Mouse (Mus musculus) urinary bladder, postnatal 0 days (tissue): ENCODE measurements around the gene Atf7. TPM values are rescaled to one million over a fixed set of nuclear protein-coding genes. Genes with fewer than 3 reads are reported as not detected.

Source experiments
- microRNA counts: library from miRNA; unstranded; fragments of <30 nt; microRNA quantifications from one replicate; lab custom pipeline; 2016
- microRNA-seq: library from miRNA; unstranded; fragments of <30 nt; microRNA quantifications from one replicate; pipeline ENCODE4, GENCODE M21; 2016
- polyA plus RNA-seq: library from polyadenylated mRNA; unstranded; fragments of >200 nt; fragmentation: Nextera tagmentation; extraction: Ambion mirVana; gene quantifications from 2 replicates; pipeline ENCODE4 v1.2.1, GENCODE M21; 2015

Atf7 gene
- 21.9 and 26.8 TPM in 2 replicates for polyA plus RNA-seq

GRCm38 (mm10) chr15:102624970-102625686 is at the start of gene Atf7, which contains the start of gene Gm28047:
Gene Atf7 (minus strand): TSS chr15:102625464.
Gene Gm28047 (minus strand): TSS chr15:102625067.

GRCm38 (mm10) chr15:102672215-102673071 is 47.2 kb upstream of the Atf7 start, which contains the start of gene Atp5g2:
Gene Atp5g2 (minus strand): TSS chr15:102672352.

GRCm38 (mm10) chr15:102524892-102525485 is 100.3 kb downstream of the Atf7 start, which contains the start of gene Npff:
Gene Npff (minus strand): TSS chr15:102524942.

GRCm38 (mm10) chr15:102517976-102518858 is 107.0 kb downstream of the Atf7 start, which contains the start of gene Tarbp2:
Gene Tarbp2 (plus strand): TSS chr15:102518192.

DNA sequence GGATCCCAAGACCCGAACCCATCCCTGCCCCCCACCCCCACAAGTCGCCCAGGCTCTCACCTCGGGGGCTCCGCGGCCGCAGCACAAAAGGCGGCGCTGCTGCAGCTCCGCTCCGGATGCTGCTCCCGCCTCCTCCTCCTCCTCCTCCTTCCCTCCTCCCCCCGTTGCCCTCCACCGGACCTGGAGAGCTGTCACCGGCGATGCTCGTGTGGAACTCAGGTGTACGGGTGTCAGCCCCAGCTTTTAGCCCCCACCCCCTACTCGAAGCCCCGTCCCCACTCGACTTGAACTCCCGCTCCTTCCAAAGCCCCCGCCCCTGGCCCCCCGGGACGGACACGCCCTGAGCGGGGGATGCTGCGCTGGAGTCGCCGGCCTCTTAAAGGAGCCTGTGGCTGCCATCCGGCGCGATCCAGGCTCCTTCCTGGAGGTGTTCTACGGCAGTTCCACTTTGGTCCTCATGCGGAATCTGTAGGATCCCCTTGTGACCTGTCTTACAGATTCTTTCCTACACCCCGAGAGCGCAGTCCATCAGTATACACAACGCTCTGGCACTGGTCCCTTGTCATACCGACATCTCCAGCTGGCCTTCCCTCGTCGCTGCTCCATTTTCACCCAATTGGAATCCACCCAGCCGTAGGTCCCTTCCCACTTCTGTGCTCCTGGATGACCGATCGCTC is 108.4 kb downstream of the Atf7 start, which contains the start of gene Map3k12:
Map3k12 (minus strand) TSS at position 337 of the 677 bp plus-strand sequence.

GRCm38 (mm10) chr15:102503447-102503846 is 121.8 kb downstream of the Atf7 start, which contains the start of gene Gm10337:
Gene Gm10337 (plus strand): TSS chr15:102503722.

MicroRNA genes within 50 kb of the gene (microRNA counts, 519-probe panel; counts per million panel counts)
- microRNA mmu-miR-688 (lab: Ali Mortazavi, UCI): not detected

Small RNAs within 50 kb of the gene (microRNA-seq; reads per million reads assigned to microRNA genes)
- gene Mir688: not detected

Other genes starting within 250 kb of the Atf7 start
- 4.4 and 4.8 TPM in 2 replicates for gene Sp1, start 219.3 kb downstream of the Atf7 start, polyA plus RNA-seq
- 0.27 and 0.63 TPM in 2 replicates for gene Amhr2, start 180.1 kb downstream of the Atf7 start, polyA plus RNA-seq
- 111 and 151 TPM in 2 replicates for gene Prr13, start 166.4 kb downstream of the Atf7 start, polyA plus RNA-seq
- gene Pcbp2, start 154.9 kb downstream of the Atf7 start, polyA plus RNA-seq: 88.8 and 93.4 TPM in 2 replicates
- gene Gm10337, start 121.7 kb downstream of the Atf7 start, polyA plus RNA-seq: not detected in 2 replicates
- 4.6 TPM in 2 replicates for gene Map3k12, start 108.4 kb downstream of the Atf7 start, polyA plus RNA-seq
- 39.6 and 40.1 TPM in 2 replicates for gene Tarbp2, start 107.3 kb downstream of the Atf7 start, polyA plus RNA-seq
- 1.4 and 1.7 TPM in 2 replicates for gene Npff, start 100.5 kb downstream of the Atf7 start, polyA plus RNA-seq
- 0.28 TPM in 1 of 2 replicates, not detected in the other for gene Gm28047, start 397 bp downstream of the Atf7 start, polyA plus RNA-seq
- gene Atp5g2, start 46.9 kb upstream of the Atf7 start, polyA plus RNA-seq: 66.5 and 82.5 TPM in 2 replicates
- 41.5 and 45.0 TPM in 2 replicates for gene Calcoco1, start 96.7 kb upstream of the Atf7 start, polyA plus RNA-seq